Mouse (Mus musculus): ENCODE measurements at regions not wholly inside any gene's neighbourhood (a gene's known extent, or its start where the extent isn't known, plus 50 kb on each side); places are given as distances from the start of the nearest gene placed in this dataset.

- no peak for ATAC-seq (replicated peaks; ENCODE audit: low FRiP score)
- Histone ChIP-seq H3K36me3 (ENCODE audit: control insufficient read depth, insufficient read depth, low read length) (no peaks in the 10 kb centered on the region), H3K9ac (ENCODE audit: low read depth, low read length) (no peak overlapping the region), H3K27ac (ENCODE audit: low read depth, low read length) (no peak overlapping the region), H3K4me2 (no peak overlapping the region), H3K4me3 (ENCODE audit: low read depth, low read length) (no peak overlapping the region), H3K4me1 (replicated peaks; ENCODE audit: control insufficient read depth, insufficient read depth, low read length) (no peaks in the 10 kb centered on the region), H3K27me3 (replicated peaks; ENCODE audit: control insufficient read depth, insufficient read depth, low read length) (no peaks in the 10 kb centered on the region), H3K9me3 (ENCODE audit: control insufficient read depth, low read length) (no peaks in the 10 kb centered on the region)
- no peak for DNase-seq (ENCODE audit: low spot score)
- 74% methylated on average over 3 of the region's 3 CpGs for WGBS
These were observed 320.3 kb upstream of the Acvr2a start for GRCm38 (mm10) chr2:48493574-48493973.

GRCm38 (mm10) chr2:48494065-48494464 lies 319.8 kb upstream of the Acvr2a start:
- H3K9me3 ChIP-seq (ENCODE audit: control insufficient read depth, low read length), result no peaks in the 10 kb centered on the region
- no peak overlapping the region for H3K9ac ChIP-seq (ENCODE audit: low read depth, low read length)
- no peaks in the 10 kb centered on the region for H3K4me1 ChIP-seq (replicated peaks; ENCODE audit: control insufficient read depth, insufficient read depth, low read length)
- H3K27ac ChIP-seq (ENCODE audit: low read depth, low read length), result no peak overlapping the region
- DNase-seq (ENCODE audit: low spot score), result no peak
- H3K36me3 ChIP-seq (ENCODE audit: control insufficient read depth, insufficient read depth, low read length), result no peaks in the 10 kb centered on the region
- H3K4me2 ChIP-seq, result no peak overlapping the region
- 46% methylated on average over 2 of the region's 2 CpGs for WGBS
- H3K4me3 ChIP-seq (ENCODE audit: low read depth, low read length), result no peak overlapping the region
- ATAC-seq (replicated peaks; ENCODE audit: low FRiP score), result no peak
- no peaks in the 10 kb centered on the region for H3K27me3 ChIP-seq (replicated peaks; ENCODE audit: control insufficient read depth, insufficient read depth, low read length)

GRCm38 (mm10) chr2:48494632-48495031 lies 319.3 kb upstream of the Acvr2a start:
- H3K4me1 ChIP-seq (replicated peaks; ENCODE audit: control insufficient read depth, insufficient read depth, low read length), result no peaks in the 10 kb centered on the region
- H3K4me2 ChIP-seq, result no peak overlapping the region
- H3K9ac ChIP-seq (ENCODE audit: low read depth, low read length), result no peak overlapping the region
- 84% methylated on average over 3 of the region's 3 CpGs for WGBS
- no peak overlapping the region for H3K27ac ChIP-seq (ENCODE audit: low read depth, low read length)
- no peaks in the 10 kb centered on the region for H3K36me3 ChIP-seq (ENCODE audit: control insufficient read depth, insufficient read depth, low read length)
- H3K27me3 ChIP-seq (replicated peaks; ENCODE audit: control insufficient read depth, insufficient read depth, low read length), result no peaks in the 10 kb centered on the region
- H3K9me3 ChIP-seq (ENCODE audit: control insufficient read depth, low read length), result no peaks in the 10 kb centered on the region
- H3K4me3 ChIP-seq (ENCODE audit: low read depth, low read length), result no peak overlapping the region
- DNase-seq (ENCODE audit: low spot score) (no peak), ATAC-seq (replicated peaks; ENCODE audit: low FRiP score) (no peak)

- H3K9ac ChIP-seq (ENCODE audit: low read depth, low read length), result no peak overlapping the region
- H3K9me3 ChIP-seq (ENCODE audit: control insufficient read depth, low read length), result no peaks in the 10 kb centered on the region
- DNase-seq (ENCODE audit: low spot score) (no peak), ATAC-seq (replicated peaks; ENCODE audit: low FRiP score) (peak; percentile 39; the same call in 1 of the 2 replicates)
- no peak overlapping the region for H3K27ac ChIP-seq (ENCODE audit: low read depth, low read length)
- no peaks in the 10 kb centered on the region for H3K4me1 ChIP-seq (replicated peaks; ENCODE audit: control insufficient read depth, insufficient read depth, low read length)
- no peaks in the 10 kb centered on the region for H3K27me3 ChIP-seq (replicated peaks; ENCODE audit: control insufficient read depth, insufficient read depth, low read length)
- no peak overlapping the region for H3K4me2 ChIP-seq
- no peaks in the 10 kb centered on the region for H3K36me3 ChIP-seq (ENCODE audit: control insufficient read depth, insufficient read depth, low read length)
- no peak overlapping the region for H3K4me3 ChIP-seq (ENCODE audit: low read depth, low read length)
- 80% methylated on average over 5 of the region's 5 CpGs for WGBS
These were observed 315.7 kb upstream of the Acvr2a start for GRCm38 (mm10) chr2:48498047-48498723.

- WGBS, result 80% methylated on average over 6 of the region's 6 CpGs
- Histone ChIP-seq H3K9me3 (ENCODE audit: control insufficient read depth, low read length) (no peaks in the 10 kb centered on the region), H3K36me3 (ENCODE audit: control insufficient read depth, insufficient read depth, low read length) (no peaks in the 10 kb centered on the region), H3K4me3 (ENCODE audit: low read depth, low read length) (no peak overlapping the region), H3K4me1 (replicated peaks; ENCODE audit: control insufficient read depth, insufficient read depth, low read length) (no peaks in the 10 kb centered on the region), H3K27me3 (replicated peaks; ENCODE audit: control insufficient read depth, insufficient read depth, low read length) (no peaks in the 10 kb centered on the region), H3K9ac (ENCODE audit: low read depth, low read length) (no peak overlapping the region), H3K27ac (ENCODE audit: low read depth, low read length) (no peak overlapping the region), H3K4me2 (no peak overlapping the region)
- ATAC-seq (replicated peaks; ENCODE audit: low FRiP score) (no peak), DNase-seq (ENCODE audit: low spot score) (no peak)
These were observed 314.5 kb upstream of the Acvr2a start for GRCm38 (mm10) chr2:48499396-48499795.

GRCm38 (mm10) chr2:48501387-48501786 lies 312.5 kb upstream of the Acvr2a start:
- no peak for DNase-seq (ENCODE audit: low spot score)
- no peaks in the 10 kb centered on the region for H3K27me3 ChIP-seq (replicated peaks; ENCODE audit: control insufficient read depth, insufficient read depth, low read length)
- no peak overlapping the region for H3K27ac ChIP-seq (ENCODE audit: low read depth, low read length)
- H3K36me3 ChIP-seq (ENCODE audit: control insufficient read depth, insufficient read depth, low read length), result no peaks in the 10 kb centered on the region
- H3K9ac ChIP-seq (ENCODE audit: low read depth, low read length), result no peak overlapping the region
- H3K4me3 ChIP-seq (ENCODE audit: low read depth, low read length), result no peak overlapping the region
- 59% methylated on average over 2 of the region's 2 CpGs for WGBS
- no peak for ATAC-seq (replicated peaks; ENCODE audit: low FRiP score)
- no peaks in the 10 kb centered on the region for H3K9me3 ChIP-seq (ENCODE audit: control insufficient read depth, low read length)
- no peaks in the 10 kb centered on the region for H3K4me1 ChIP-seq (replicated peaks; ENCODE audit: control insufficient read depth, insufficient read depth, low read length)
- H3K4me2 ChIP-seq, result no peak overlapping the region

GRCm38 (mm10) chr2:48513848-48514247 lies 300.1 kb upstream of the Acvr2a start:
- Histone ChIP-seq H3K27ac (ENCODE audit: low read depth, low read length) (no peak overlapping the region), H3K4me2 (no peak overlapping the region)
- no peak for DNase-seq (ENCODE audit: low spot score)

GRCm38 (mm10) chr2:48519838-48520404 lies 294.0 kb upstream of the Acvr2a start:
- H3K27ac ChIP-seq (ENCODE audit: low read depth, low read length), result no peak overlapping the region
- 59% methylated on average over 5 of the region's 5 CpGs for WGBS

More at GRCm38 (mm10) chr2:48513848-48514247, 300.1 kb upstream of the Acvr2a start:
- Histone ChIP-seq H3K9ac (ENCODE audit: low read depth, low read length) (no peak overlapping the region), H3K36me3 (ENCODE audit: control insufficient read depth, insufficient read depth, low read length) (no peaks in the 10 kb centered on the region), H3K4me1 (replicated peaks; ENCODE audit: control insufficient read depth, insufficient read depth, low read length) (no peaks in the 10 kb centered on the region), H3K27me3 (replicated peaks; ENCODE audit: control insufficient read depth, insufficient read depth, low read length) (no peaks in the 10 kb centered on the region), H3K4me3 (ENCODE audit: low read depth, low read length) (no peak overlapping the region), H3K9me3 (ENCODE audit: control insufficient read depth, low read length) (no peaks in the 10 kb centered on the region)
- no peak for ATAC-seq (replicated peaks; ENCODE audit: low FRiP score)

GRCm38 (mm10) chr2:48520535-48520971 lies 293.4 kb upstream of the Acvr2a start:
- Histone ChIP-seq H3K4me2 (no peak overlapping the region), H3K36me3 (ENCODE audit: control insufficient read depth, insufficient read depth, low read length) (no peaks in the 10 kb centered on the region), H3K4me1 (replicated peaks; ENCODE audit: control insufficient read depth, insufficient read depth, low read length) (no peaks in the 10 kb centered on the region), H3K27ac (ENCODE audit: low read depth, low read length) (no peak overlapping the region), H3K4me3 (ENCODE audit: low read depth, low read length) (no peak overlapping the region), H3K9me3 (ENCODE audit: control insufficient read depth, low read length) (no peaks in the 10 kb centered on the region), H3K27me3 (replicated peaks; ENCODE audit: control insufficient read depth, insufficient read depth, low read length) (no peaks in the 10 kb centered on the region), H3K9ac (ENCODE audit: low read depth, low read length) (no peak overlapping the region)
- ATAC-seq (replicated peaks; ENCODE audit: low FRiP score), result no peak
- WGBS, result 81% methylated on average over 2 of the region's 2 CpGs
- no peak for DNase-seq (ENCODE audit: low spot score)

More at GRCm38 (mm10) chr2:48519838-48520404, 294.0 kb upstream of the Acvr2a start:
- Histone ChIP-seq H3K9me3 (ENCODE audit: control insufficient read depth, low read length) (no peaks in the 10 kb centered on the region), H3K4me1 (replicated peaks; ENCODE audit: control insufficient read depth, insufficient read depth, low read length) (no peaks in the 10 kb centered on the region), H3K9ac (ENCODE audit: low read depth, low read length) (no peak overlapping the region), H3K4me3 (ENCODE audit: low read depth, low read length) (no peak overlapping the region), H3K36me3 (ENCODE audit: control insufficient read depth, insufficient read depth, low read length) (no peaks in the 10 kb centered on the region), H3K27me3 (replicated peaks; ENCODE audit: control insufficient read depth, insufficient read depth, low read length) (no peaks in the 10 kb centered on the region), H3K4me2 (no peak overlapping the region)
- DNase-seq (ENCODE audit: low spot score), result no peak
- no peak for ATAC-seq (replicated peaks; ENCODE audit: low FRiP score)
